Mouse (Mus musculus): Measurements from ENCODE around the gene Hyal1. TPM values are rescaled to one million over a fixed set of nuclear protein-coding genes. Genes with fewer than 3 reads are reported as not detected.

Hyal1 gene
- polyA plus RNA-seq, 1 experiment = 4.7 TPM

GRCm38 (mm10) chr9:107590773-107591060, 14.0 kb downstream of the Hyal1 start:
- Histone ChIP-seq H3K4me3 (ENCODE audit: insufficient read depth, low read length) (no peak overlapping the region), H3K27ac (ENCODE audit: insufficient read depth, low read depth, low read length) (no peak overlapping the region), H3K4me1 (ENCODE audit: control insufficient read depth, insufficient read depth, low read length) (peaks cover 14% of the 10 kb centered on the region)
- TF ChIP-seq CTCF (IDR thresholded peaks at IDR 0.05; ENCODE audit: low read depth, low read length) = no peak
- no peak for TF ChIP-seq POLR2A (IDR thresholded peaks at IDR 0.05; ENCODE audit: borderline replicate concordance, low read depth, low read length)

- Histone ChIP-seq H3K27ac (ENCODE audit: insufficient read depth, low read depth, low read length) (no peak overlapping the region), H3K4me3 (ENCODE audit: insufficient read depth, low read length) (no peak overlapping the region), H3K4me1 (ENCODE audit: control insufficient read depth, insufficient read depth, low read length) (peaks cover 28% of the 10 kb centered on the region)
- TF ChIP-seq POLR2A (IDR thresholded peaks at IDR 0.05; ENCODE audit: borderline replicate concordance, low read depth, low read length) = no peak
- no peak for TF ChIP-seq CTCF (IDR thresholded peaks at IDR 0.05; ENCODE audit: low read depth, low read length)
Measured at GRCm38 (mm10) chr9:107593101-107593976, 16.6 kb downstream of the Hyal1 start.

DNA sequence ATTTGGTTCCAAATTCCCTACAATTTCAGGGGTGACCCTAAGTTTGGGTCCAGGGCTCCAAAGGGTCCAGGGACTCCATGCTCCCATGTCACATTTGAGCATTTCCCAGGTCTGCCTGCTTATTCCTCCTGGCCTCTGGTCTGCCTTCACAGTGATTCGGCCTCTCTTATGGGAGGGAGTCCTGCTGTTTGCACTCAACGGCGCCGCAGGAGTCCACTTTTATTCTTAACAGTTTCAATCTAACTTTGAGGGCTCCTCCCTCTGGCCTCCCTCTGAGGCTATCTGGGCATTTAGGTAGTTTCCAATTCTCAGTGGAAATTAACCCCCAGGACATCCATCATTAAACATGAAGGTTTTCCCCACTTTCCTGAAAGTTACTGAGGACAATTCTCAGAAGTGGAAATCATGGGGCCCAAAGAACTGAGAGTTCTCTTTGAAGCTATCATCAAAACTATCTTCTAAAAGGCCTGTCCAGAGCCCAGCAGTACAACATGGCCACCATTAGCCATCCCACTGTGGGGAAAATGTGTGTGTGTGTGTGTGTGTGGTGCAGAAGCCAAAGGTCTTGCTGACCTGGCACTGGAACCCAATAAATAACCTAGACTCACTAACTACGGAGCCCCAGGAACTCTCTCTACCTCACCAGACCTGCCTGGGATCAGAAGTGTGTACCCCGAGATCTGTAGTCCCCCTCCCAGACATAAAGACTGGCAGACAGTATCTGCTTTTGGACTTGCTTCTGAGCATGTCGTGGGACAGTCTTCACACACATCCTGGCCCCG, 17.7 kb downstream of the Hyal1 start:
- H3K27ac ChIP-seq (ENCODE audit: insufficient read depth, low read depth, low read length) = no peak overlapping the region
- H3K4me3 ChIP-seq (ENCODE audit: insufficient read depth, low read length) = no peak overlapping the region
- peaks cover 21% of the 10 kb centered on the region for H3K4me1 ChIP-seq (ENCODE audit: control insufficient read depth, insufficient read depth, low read length)
- TF ChIP-seq POLR2A (IDR thresholded peaks at IDR 0.05; ENCODE audit: borderline replicate concordance, low read depth, low read length) (no peak), CTCF (IDR thresholded peaks at IDR 0.05; ENCODE audit: low read depth, low read length) (no peak)

GRCm38 (mm10) chr9:107596619-107597569, 20.2 kb downstream of the Hyal1 start:
- H3K27ac ChIP-seq (ENCODE audit: insufficient read depth, low read depth, low read length) = no peak overlapping the region
- H3K4me1 ChIP-seq (ENCODE audit: control insufficient read depth, insufficient read depth, low read length) = peaks cover 17% of the 10 kb centered on the region
- no peak for TF ChIP-seq CTCF (IDR thresholded peaks at IDR 0.05; ENCODE audit: low read depth, low read length)
- H3K4me3 ChIP-seq (ENCODE audit: insufficient read depth, low read length) = no peak overlapping the region

GRCm38 (mm10) chr9:107598385-107598784, 21.7 kb downstream of the Hyal1 start:
- Histone ChIP-seq H3K27ac (ENCODE audit: insufficient read depth, low read depth, low read length) (no peak overlapping the region), H3K4me3 (ENCODE audit: insufficient read depth, low read length) (no peak overlapping the region), H3K4me1 (ENCODE audit: control insufficient read depth, insufficient read depth, low read length) (peaks cover 20% of the 10 kb centered on the region)
- TF ChIP-seq POLR2A (IDR thresholded peaks at IDR 0.05; ENCODE audit: borderline replicate concordance, low read depth, low read length) (no peak), CTCF (IDR thresholded peaks at IDR 0.05; ENCODE audit: low read depth, low read length) (no peak)

DNA sequence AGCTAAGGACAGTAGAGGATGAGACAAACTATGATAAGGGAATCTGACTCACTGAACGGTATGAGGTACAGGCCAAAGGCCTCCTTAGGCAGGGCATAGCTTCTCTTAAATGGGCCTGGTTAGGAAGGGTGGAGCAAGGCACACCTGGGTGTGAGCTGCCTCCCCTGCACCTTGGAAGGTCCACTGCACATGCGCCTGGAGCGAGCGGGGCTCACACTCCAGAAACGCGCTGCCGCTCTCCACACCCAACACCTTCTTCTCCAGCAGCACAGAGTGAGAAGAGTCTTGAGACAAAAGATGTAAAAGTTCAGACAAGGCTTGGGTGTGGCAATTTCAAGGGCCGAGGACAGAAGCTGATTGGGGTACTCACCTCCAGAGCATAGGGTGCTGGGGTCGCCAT, 22.7 kb downstream of the Hyal1 start:
- peaks cover 20% of the 10 kb centered on the region for H3K4me1 ChIP-seq (ENCODE audit: control insufficient read depth, insufficient read depth, low read length)
- H3K27ac ChIP-seq (ENCODE audit: insufficient read depth, low read depth, low read length) = no peak overlapping the region
- no peak for TF ChIP-seq POLR2A (IDR thresholded peaks at IDR 0.05; ENCODE audit: borderline replicate concordance, low read depth, low read length)
- no peak for TF ChIP-seq CTCF (IDR thresholded peaks at IDR 0.05; ENCODE audit: low read depth, low read length)
- H3K4me3 ChIP-seq (ENCODE audit: insufficient read depth, low read length) = no peak overlapping the region

DNA sequence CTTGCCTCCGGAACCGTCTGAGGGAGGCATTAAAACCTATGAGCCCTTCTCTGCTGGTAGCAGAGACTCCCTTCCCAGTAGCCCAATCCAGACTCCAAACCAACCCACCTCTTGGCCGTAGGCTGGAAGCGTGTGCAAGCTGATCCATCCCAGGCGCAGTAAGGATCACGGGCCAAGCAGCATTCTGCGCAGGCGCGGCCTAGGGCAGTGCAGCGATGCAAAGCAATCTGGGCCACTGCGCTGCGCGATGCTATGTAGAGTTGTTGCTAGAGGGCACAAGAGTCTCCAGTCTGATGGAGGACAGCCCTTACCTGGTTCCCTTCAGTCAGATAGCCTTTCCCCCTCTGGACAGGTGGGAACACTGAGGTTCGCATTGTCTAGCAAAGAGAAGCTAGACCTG, 23.1 kb downstream of the Hyal1 start:
- H3K4me1 ChIP-seq (ENCODE audit: control insufficient read depth, insufficient read depth, low read length) = peaks cover 20% of the 10 kb centered on the region
- TF ChIP-seq CTCF (IDR thresholded peaks at IDR 0.05; ENCODE audit: low read depth, low read length) (no peak), POLR2A (IDR thresholded peaks at IDR 0.05; ENCODE audit: borderline replicate concordance, low read depth, low read length) (no peak)
- H3K27ac ChIP-seq (ENCODE audit: insufficient read depth, low read depth, low read length) = no peak overlapping the region
- H3K4me3 ChIP-seq (ENCODE audit: insufficient read depth, low read length) = no peak overlapping the region

DNA sequence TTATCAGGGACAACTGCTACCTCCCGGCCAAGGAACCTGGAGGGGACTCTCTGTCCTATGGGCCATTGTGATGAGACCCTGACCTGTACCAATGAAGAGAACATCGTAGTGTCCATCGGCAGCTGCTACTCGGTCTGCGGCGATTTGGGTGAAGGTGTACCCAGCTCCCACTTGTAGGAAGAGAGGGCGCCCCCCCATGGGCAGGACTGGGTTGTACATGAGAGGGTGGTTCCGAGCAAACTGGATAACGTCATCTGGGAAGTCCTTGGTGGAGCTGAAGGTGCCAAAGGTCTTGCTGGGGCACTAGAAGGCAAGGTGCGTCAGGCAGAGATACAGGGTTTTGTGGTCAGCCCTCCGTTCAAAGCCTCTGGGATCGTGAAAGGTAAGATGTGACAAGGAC, 24.0 kb downstream of the Hyal1 start:
- no peak overlapping the region for H3K4me3 ChIP-seq (ENCODE audit: insufficient read depth, low read length)
- H3K4me1 ChIP-seq (ENCODE audit: control insufficient read depth, insufficient read depth, low read length) = peaks cover 20% of the 10 kb centered on the region
- TF ChIP-seq CTCF (IDR thresholded peaks at IDR 0.05; ENCODE audit: low read depth, low read length) (no peak), POLR2A (IDR thresholded peaks at IDR 0.05; ENCODE audit: borderline replicate concordance, low read depth, low read length) (no peak)
- H3K27ac ChIP-seq (ENCODE audit: insufficient read depth, low read depth, low read length) = no peak overlapping the region

DNA sequence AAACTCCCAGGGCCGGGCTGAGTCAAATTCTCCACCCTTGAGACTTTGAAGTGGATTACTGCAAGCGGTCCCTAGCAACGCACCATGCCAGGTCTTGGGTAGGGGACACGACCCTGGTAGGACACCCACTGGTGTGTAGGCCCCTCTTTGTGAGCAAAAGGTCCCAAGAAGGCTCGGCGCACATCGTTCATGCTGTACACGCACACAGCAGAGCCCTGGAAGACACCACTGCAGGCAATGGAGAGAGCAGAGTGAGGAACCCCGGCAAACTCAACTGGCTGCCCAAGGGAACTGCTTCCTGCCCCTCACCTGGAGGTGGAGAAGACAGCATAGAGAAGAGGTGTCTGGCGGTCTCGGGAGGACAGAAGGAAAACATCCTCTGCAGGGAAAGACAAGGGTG, 24.5 kb downstream of the Hyal1 start:
- peaks cover 20% of the 10 kb centered on the region for H3K4me1 ChIP-seq (ENCODE audit: control insufficient read depth, insufficient read depth, low read length)

More for the DNA sequence above, 24.5 kb downstream of the Hyal1 start:
- TF ChIP-seq POLR2A (IDR thresholded peaks at IDR 0.05; ENCODE audit: borderline replicate concordance, low read depth, low read length) (no peak), CTCF (IDR thresholded peaks at IDR 0.05; ENCODE audit: low read depth, low read length) (no peak)
- Histone ChIP-seq H3K4me3 (ENCODE audit: insufficient read depth, low read length) (no peak overlapping the region), H3K27ac (ENCODE audit: insufficient read depth, low read depth, low read length) (no peak overlapping the region)
